Mouse (Mus musculus): ENCODE measurements around the gene Gm29866. TPM values are rescaled to one million over a fixed set of nuclear protein-coding genes. Genes with fewer than 3 reads are reported as not detected.
"Not testable (repeated sequence)": the region's sequence is repeated elsewhere in the genome, so short reads cannot be mapped to it uniquely, and the experiment has no call there.

Gm29866 gene
- total RNA-seq (2021), result not detected
- long read RNA-seq, result 0 reads

DNA sequence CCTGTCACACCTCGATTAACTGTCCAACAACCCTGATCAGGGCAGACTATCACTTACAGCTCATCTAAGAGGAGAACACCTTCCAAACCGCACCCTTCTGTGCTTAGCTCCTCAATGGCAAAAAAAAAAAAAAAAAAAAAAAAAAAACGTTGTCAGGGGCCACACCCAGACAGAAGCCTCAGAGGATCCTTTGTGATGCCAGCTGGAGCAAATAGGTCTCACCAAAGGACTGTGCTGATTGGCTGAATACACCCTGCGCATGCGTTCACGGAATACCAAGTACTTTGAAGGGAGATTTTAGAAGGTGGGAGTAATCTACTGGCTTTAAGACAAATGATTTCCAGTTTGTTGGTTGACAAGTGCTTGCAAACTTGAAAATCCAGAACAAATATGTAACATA is at the start of gene Gm29866:
Gm29866 (minus strand) TSS at position 101 of the 400 bp plus-strand sequence.
- DNase-seq (ENCODE audit: low spot score in 2 of 2), result not testable (repeated sequence)

Other genes starting within 250 kb of the Gm29866 start
- gene Gm20909, start 170.9 kb upstream of the Gm29866 start, total RNA-seq (2021), result not detected
- gene Gm20865, start 247.9 kb upstream of the Gm29866 start, total RNA-seq (2021), result not detected

All from layer of hippocampus, postnatal 10 days (tissue).